Mouse (Mus musculus) thymus, postnatal 10 days (tissue): Measurements from ENCODE around the gene Il20ra.

ENCODE experiments used
- DNase-seq, 2 experiments: peaks; one replicate each; pipeline ENCODE4 v3.0.0; 2021; ENCODE audit warnings: low spot score in 2 of 2

Gene Il20ra

DNA sequence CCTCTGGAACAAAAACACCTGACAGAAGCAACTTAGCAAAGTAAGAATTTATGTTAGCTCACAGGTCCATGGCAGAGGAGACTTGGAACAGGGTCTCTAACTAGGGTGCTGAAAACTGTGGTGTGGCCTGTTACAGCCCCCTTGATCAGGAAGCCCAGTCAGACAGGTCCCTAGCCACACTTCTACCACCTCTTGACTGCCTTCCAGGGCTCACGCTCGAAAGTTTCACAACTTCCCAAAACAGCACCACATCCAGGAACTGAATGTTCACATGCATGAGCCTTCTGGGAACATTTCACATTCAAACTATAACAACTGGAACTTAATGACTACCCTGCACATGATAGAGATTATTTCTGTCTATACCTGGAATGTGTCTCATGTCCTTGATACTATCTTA is 53.1 kb downstream of the Il20ra start:
- DNase-seq = no peak

DNA sequence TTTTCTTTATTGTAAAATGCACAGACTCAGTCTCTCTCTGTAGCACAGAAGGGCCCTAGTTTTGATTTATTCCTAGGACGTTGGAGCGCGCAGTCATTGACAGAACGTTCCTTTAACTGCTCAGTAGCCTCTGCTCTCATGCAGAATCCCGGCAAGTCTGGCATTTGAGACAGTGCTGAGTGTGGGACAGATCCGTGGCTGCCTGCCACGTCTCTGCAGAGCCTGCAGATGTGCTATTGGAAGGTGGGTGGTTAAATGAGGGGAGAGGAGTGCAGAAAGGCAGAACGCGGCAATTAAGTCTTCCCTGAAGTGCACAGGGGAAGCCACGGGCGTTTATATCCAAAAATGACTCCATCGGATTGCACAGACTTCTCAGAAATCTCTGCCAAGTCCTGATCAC is 66.7 kb downstream of the Il20ra start:
- no peak for DNase-seq

GRCm38 (mm10) chr10:19781365-19781764 is 69.0 kb downstream of the Il20ra start:
- peak; percentile 35 to 74 for DNase-seq

GRCm38 (mm10) chr10:19794996-19795395 is 82.6 kb downstream of the Il20ra start:
- no peak for DNase-seq

DNA sequence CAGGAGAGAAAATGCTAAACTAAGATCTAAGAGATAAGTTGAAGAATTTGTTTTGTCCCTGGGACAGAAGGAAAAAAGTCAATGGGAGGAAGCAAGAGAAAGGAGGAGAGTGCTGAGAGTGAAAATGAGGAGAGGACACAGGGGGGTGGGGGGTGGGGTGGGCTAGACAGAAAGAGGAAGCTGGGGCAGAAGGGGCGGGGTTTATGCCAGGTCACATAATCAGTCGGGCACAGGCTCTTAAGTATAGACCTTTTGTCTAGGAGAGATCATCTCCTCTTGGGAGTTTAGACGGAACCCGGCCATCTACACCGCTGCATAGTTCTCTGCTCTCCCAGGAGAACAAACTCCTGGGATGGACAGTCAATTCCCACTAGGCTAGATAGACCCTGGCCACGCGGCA is 90.6 kb downstream of the Il20ra start:
- DNase-seq = no peak

- DNase-seq = no peak
Measured at GRCm38 (mm10) chr10:19804763-19805162, 92.4 kb downstream of the Il20ra start.
